Mouse (Mus musculus) C2C12 (cell line): ENCODE measurements around the gene Pkn2. TPM values are rescaled to one million over a fixed set of nuclear protein-coding genes. Genes with fewer than 3 reads are reported as not detected.

Experiments
- H3K27me3 ChIP-seq: one replicate; pipeline ENCODE4 v1.6.1; 2011; ENCODE audit not compliant: control insufficient read depth, insufficient read depth, insufficient read length
- H3K36me3 ChIP-seq: one replicate; pipeline ENCODE4 v1.6.1; 2011; ENCODE audit not compliant: control insufficient read depth, insufficient read depth
- H3K4me3 ChIP-seq: one replicate; pipeline ENCODE4 v1.5.1; 2011; ENCODE audit warnings: mild to moderate bottlenecking, control low read depth; ENCODE audit not compliant: poor library complexity, insufficient read depth, severe bottlenecking
- H3K79me2 ChIP-seq: one replicate; pipeline ENCODE4 v1.6.1; 2011; ENCODE audit not compliant: control insufficient read depth, insufficient read depth
- H3K79me3 ChIP-seq: one replicate; pipeline ENCODE4 v1.6.1; 2011; ENCODE audit warnings: low read depth, control low read depth
- H3ac ChIP-seq: one replicate; pipeline ENCODE3; 2011; ENCODE audit warnings: low read depth; ENCODE audit not compliant: control insufficient read depth, insufficient read length
- CEBPB ChIP-seq: IDR thresholded peaks from one replicate; pipeline ENCODE4 v1.6.1; 2011; ENCODE audit warnings: low read depth, mild to moderate bottlenecking, control low read depth, moderate library complexity
- CTCF ChIP-seq: IDR thresholded peaks from one replicate; pipeline ENCODE4 v1.5.1; 2011; ENCODE audit not compliant: control insufficient read depth, insufficient read depth, insufficient read length
- FOSL1 ChIP-seq: IDR thresholded peaks from one replicate; pipeline ENCODE4 v1.8.0; 2011; ENCODE audit warnings: mild to moderate bottlenecking, low read length; ENCODE audit not compliant: poor library complexity, insufficient read depth, severe bottlenecking
- MAX ChIP-seq: IDR thresholded peaks from one replicate; pipeline ENCODE4 v1.6.1; 2011; ENCODE audit warnings: mild to moderate bottlenecking, control low read depth
- MYOD1 ChIP-seq: IDR thresholded peaks from one replicate; pipeline ENCODE4 v1.6.1; 2011; ENCODE audit warnings: low read depth; ENCODE audit not compliant: control insufficient read depth, insufficient read length
- MYOG ChIP-seq: IDR thresholded peaks from one replicate; pipeline ENCODE4 v1.6.1; 2011; ENCODE audit not compliant: control insufficient read depth, insufficient read length; ENCODE audit errors: extremely low read depth
- USF1 ChIP-seq: IDR thresholded peaks from one replicate; pipeline ENCODE4 v1.6.1; 2011; ENCODE audit warnings: low read depth, mild to moderate bottlenecking, control low read depth, moderate library complexity
- long read RNA-seq, 2 experiments: library from polyadenylated mRNA; unstranded; transcript quantifications; one replicate each; pipeline ENCODE4 v2.0.0; 2019 to 2020
- polyA plus RNA-seq: library from polyadenylated mRNA; unstranded; fragments of >200 nt; fragmentation: generic; extraction: Trizol; gene quantifications from one replicate; pipeline ENCODE4 v1.2.1, GENCODE M21; 2012; ENCODE audit warnings: missing spikeins

Pkn2 gene
- 12.3 TPM for polyA plus RNA-seq
- long read RNA-seq, experiment 1, partial matches to known transcripts: 24 of 25 reads
- long read RNA-seq, experiment 1, other reads (novel, unspliced or antisense): 1 of 25 reads
- long read RNA-seq, experiment 2, full-length matches to known transcripts: 18 of 33 reads
- long read RNA-seq, experiment 2, partial matches to known transcripts: 12 of 33 reads
- long read RNA-seq, experiment 2, other reads (novel, unspliced or antisense): 3 of 33 reads

- Histone ChIP-seq H3K36me3 (peaks cover 16% of the 10 kb centered on the region), H3K79me2 (peaks cover 46% of the 10 kb centered on the region), H3ac (peak within 1 kb of the TSS; percentile 90), H3K79me3 (peaks cover 40% of the 10 kb centered on the region), H3K27me3 (no peaks in the 10 kb centered on the region), H3K4me3 (peak within 1 kb of the TSS; percentile 92)
- no peak for TF ChIP-seq MYOD1
- TF ChIP-seq USF1: peak; percentile 85
Observed at GRCm38 (mm10) chr3:142881872-142882623, at the start of gene Pkn2. Gene Pkn2 (minus strand): TSS chr3:142882004.

- TF ChIP-seq CEBPB: no peak
- no peak for TF ChIP-seq MAX
- no peak for TF ChIP-seq MYOG
- no peak for TF ChIP-seq FOSL1
- no peak for TF ChIP-seq USF1
- no peak for TF ChIP-seq CTCF
- no peak for TF ChIP-seq MYOD1
Observed at GRCm38 (mm10) chr3:142929906-142930305, 48.1 kb upstream of the Pkn2 start.

GRCm38 (mm10) chr3:142927311-142927710 is 45.5 kb upstream of the Pkn2 start:
- H3ac ChIP-seq: no peak overlapping the region

More at GRCm38 (mm10) chr3:142929906-142930305, 48.1 kb upstream of the Pkn2 start:
- Histone ChIP-seq H3K27me3 (no peaks in the 10 kb centered on the region), H3K36me3 (no peaks in the 10 kb centered on the region), H3ac (no peak overlapping the region), H3K79me2 (no peaks in the 10 kb centered on the region), H3K4me3 (no peak overlapping the region), H3K79me3 (no peaks in the 10 kb centered on the region)

DNA sequence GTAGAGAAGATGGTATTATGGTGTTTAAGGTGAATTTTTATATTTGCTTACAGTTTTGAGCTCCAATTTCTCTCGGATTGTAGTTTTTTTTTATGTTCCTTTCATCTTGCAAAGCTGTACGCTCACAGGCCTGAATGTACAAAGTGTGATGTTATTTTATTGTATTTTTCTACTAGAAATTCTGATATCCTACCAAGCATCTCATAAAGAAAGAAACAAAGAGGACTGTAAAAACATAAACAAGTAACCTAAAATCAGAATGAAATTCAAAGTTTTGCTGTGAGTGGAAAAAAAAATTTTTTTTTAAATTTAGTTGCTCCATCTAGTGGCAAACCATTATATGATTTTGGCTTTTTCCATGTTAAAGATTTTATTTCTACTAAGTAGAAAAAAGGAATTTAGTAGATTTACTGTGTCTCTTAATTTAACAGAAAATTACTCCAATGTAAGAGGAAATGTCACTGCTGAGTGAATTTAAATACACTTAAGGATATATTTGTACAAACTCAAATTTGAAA is 43.1 kb upstream of the Pkn2 start:
- H3K79me2 ChIP-seq: no peaks in the 10 kb centered on the region
- no peaks in the 10 kb centered on the region for H3K79me3 ChIP-seq
- H3K27me3 ChIP-seq: no peaks in the 10 kb centered on the region
- H3ac ChIP-seq: no peak overlapping the region
- H3K36me3 ChIP-seq: no peaks in the 10 kb centered on the region
- no peak overlapping the region for H3K4me3 ChIP-seq
- TF ChIP-seq FOSL1 (no peak), MYOG (no peak), CTCF (no peak), MYOD1 (no peak), USF1 (no peak), CEBPB (no peak), MAX (no peak)

More at GRCm38 (mm10) chr3:142927311-142927710, 45.5 kb upstream of the Pkn2 start:
- TF ChIP-seq MYOG (no peak), CTCF (no peak), USF1 (no peak), MAX (no peak), MYOD1 (no peak), CEBPB (no peak), FOSL1 (no peak)
- Histone ChIP-seq H3K36me3 (no peaks in the 10 kb centered on the region), H3K27me3 (no peaks in the 10 kb centered on the region), H3K79me2 (no peaks in the 10 kb centered on the region), H3K4me3 (no peak overlapping the region), H3K79me3 (no peaks in the 10 kb centered on the region)

DNA sequence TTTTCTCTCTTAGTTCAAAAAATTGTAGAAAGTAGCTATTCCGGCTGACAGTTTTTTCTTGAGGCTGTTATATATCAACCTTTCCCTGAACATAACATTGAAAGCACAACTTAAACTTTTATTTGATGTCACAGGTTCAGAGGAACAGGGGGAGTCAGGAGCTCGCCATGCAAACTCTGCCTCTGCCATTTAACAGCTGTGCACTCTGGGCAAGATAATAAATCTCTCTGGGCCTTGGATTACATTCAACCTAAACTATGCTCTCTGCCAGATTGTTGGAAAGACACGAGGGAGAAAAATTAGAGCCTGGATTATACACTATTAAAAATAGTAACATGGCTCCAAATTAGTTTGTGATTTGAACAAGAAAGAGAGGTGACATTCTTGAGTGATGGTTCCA is 37.3 kb upstream of the Pkn2 start:
- H3K4me3 ChIP-seq: no peak overlapping the region
- no peak overlapping the region for H3ac ChIP-seq
- H3K79me3 ChIP-seq: no peaks in the 10 kb centered on the region
- TF ChIP-seq USF1 (no peak), CEBPB (no peak), MYOG (no peak), CTCF (no peak), MAX (no peak), FOSL1 (no peak), MYOD1 (no peak)
- H3K27me3 ChIP-seq: no peaks in the 10 kb centered on the region
- no peaks in the 10 kb centered on the region for H3K79me2 ChIP-seq
- no peaks in the 10 kb centered on the region for H3K36me3 ChIP-seq

DNA sequence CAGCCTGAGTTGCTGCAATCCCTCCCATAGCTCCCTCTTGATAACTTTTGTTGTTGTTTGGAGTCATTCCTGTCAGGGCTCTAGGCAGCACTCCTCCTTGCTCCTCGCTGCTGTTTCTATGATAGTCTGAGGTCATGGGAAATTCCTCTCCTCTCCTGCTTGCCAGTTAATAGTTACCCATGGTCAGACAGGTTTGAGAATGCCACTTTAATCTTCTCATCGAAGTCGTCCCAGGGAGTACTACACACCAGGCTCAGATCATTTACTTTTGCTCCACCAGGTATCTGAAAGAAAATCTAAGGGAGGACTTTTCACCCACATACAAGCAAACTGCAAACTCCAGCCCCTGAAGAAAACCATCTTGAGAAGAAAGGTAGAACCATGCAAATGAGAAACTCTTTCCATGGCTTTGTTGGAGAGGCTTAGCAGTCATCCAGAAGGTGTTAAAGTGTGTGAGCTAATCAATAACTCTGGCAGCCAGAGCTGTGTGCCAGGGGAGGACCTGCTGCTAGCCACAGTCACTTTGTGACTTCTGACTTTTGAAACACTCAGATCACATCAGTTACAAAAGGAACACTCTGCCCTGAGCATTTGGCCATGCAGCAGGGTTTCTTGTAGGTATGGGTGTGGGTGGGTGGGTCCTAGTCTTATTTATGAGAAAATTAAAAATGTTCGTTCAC is 36.1 kb upstream of the Pkn2 start:
- TF ChIP-seq MAX (no peak), CTCF (no peak), MYOG (no peak), MYOD1 (no peak), CEBPB (no peak), USF1 (no peak), FOSL1 (no peak)
- no peak overlapping the region for H3ac ChIP-seq
- H3K27me3 ChIP-seq: no peaks in the 10 kb centered on the region
- H3K79me2 ChIP-seq: no peaks in the 10 kb centered on the region
- H3K79me3 ChIP-seq: no peaks in the 10 kb centered on the region
- H3K36me3 ChIP-seq: no peaks in the 10 kb centered on the region
- H3K4me3 ChIP-seq: no peak overlapping the region
